Mouse (Mus musculus) c-Kit-positive CD71-negative TER-119-negative erythroid progenitor cells, embryonic 14.5 days (primary cell): ENCODE measurements around the gene Pianp.

ENCODE experiments used
- DNase-seq: peaks from one replicate; pipeline ENCODE4 v3.0.0-alpha.2; 2013; ENCODE audit warnings: low read depth

Pianp gene

GRCm38 (mm10) chr6:124996551-124997501, at the start of gene Pianp:
Pianp (plus strand) TSS chr6:124996694.
- DNase-seq: no peak

GRCm38 (mm10) chr6:124953991-124954715, 42.3 kb upstream of the Pianp start:
- DNase-seq: no peak

- DNase-seq: no peak
Measured at GRCm38 (mm10) chr6:124955212-124955611, 41.3 kb upstream of the Pianp start.

- DNase-seq: no peak
Measured at GRCm38 (mm10) chr6:124958127-124958526, 38.4 kb upstream of the Pianp start.

- DNase-seq: no peak
Measured at GRCm38 (mm10) chr6:124959960-124960359, 36.5 kb upstream of the Pianp start.

- no peak for DNase-seq
Measured at GRCm38 (mm10) chr6:124961021-124961420, 35.5 kb upstream of the Pianp start.

GRCm38 (mm10) chr6:124964638-124965037, 31.9 kb upstream of the Pianp start:
- no peak for DNase-seq

GRCm38 (mm10) chr6:124965088-124965719, 31.3 kb upstream of the Pianp start, which contains the start of gene Cops7a:
Cops7a (minus strand) TSS chr6:124965538.
- DNase-seq: peak; percentile 95

GRCm38 (mm10) chr6:124965747-124966146, 30.7 kb upstream of the Pianp start:
- DNase-seq: no peak

GRCm38 (mm10) chr6:124966466-124967118, 29.9 kb upstream of the Pianp start:
- DNase-seq: no peak

- peak; percentile 43 for DNase-seq
Measured at GRCm38 (mm10) chr6:124967766-124968165, 28.7 kb upstream of the Pianp start.

- no peak for DNase-seq
Measured at GRCm38 (mm10) chr6:124992241-124992640, 4.3 kb upstream of the Pianp start.

GRCm38 (mm10) chr6:124993365-124993764, 3.1 kb upstream of the Pianp start:
- DNase-seq: no peak

GRCm38 (mm10) chr6:124993876-124994275, 2.6 kb upstream of the Pianp start:
- no peak for DNase-seq

- DNase-seq: no peak
Measured at GRCm38 (mm10) chr6:124995246-124995645, 1.2 kb upstream of the Pianp start.

- DNase-seq: no peak
Measured at GRCm38 (mm10) chr6:124995831-124996403, 577 bp upstream of the Pianp start.

GRCm38 (mm10) chr6:124998066-124998465, 1.6 kb downstream of the Pianp start:
- DNase-seq: no peak

GRCm38 (mm10) chr6:124999091-124999490, 2.6 kb downstream of the Pianp start:
- DNase-seq: no peak

GRCm38 (mm10) chr6:124999546-124999945, 3.1 kb downstream of the Pianp start:
- DNase-seq: no peak

- no peak for DNase-seq
Measured at GRCm38 (mm10) chr6:125003706-125004105, 7.2 kb downstream of the Pianp start.

GRCm38 (mm10) chr6:125005086-125005485, 8.6 kb downstream of the Pianp start:
- no peak for DNase-seq

- no peak for DNase-seq
Measured at GRCm38 (mm10) chr6:125008060-125008459, 11.6 kb downstream of the Pianp start.
